Mouse (Mus musculus) ovary, postnatal 14 days (tissue): ENCODE data around the gene Slc16a14.

Experiments used
- DNase-seq: peaks from one replicate; pipeline ENCODE4 v3.0.0; 2022; ENCODE audit warnings: low spot score

The Slc16a14 gene

GRCm38 (mm10) chr1:84866231-84866630 is 68.7 kb downstream of the Slc16a14 start:
- no peak for DNase-seq

GRCm38 (mm10) chr1:84864645-84865044 is 70.3 kb downstream of the Slc16a14 start:
- DNase-seq: no peak

- no peak for DNase-seq
These were observed 73.7 kb downstream of the Slc16a14 start for GRCm38 (mm10) chr1:84861255-84861630.

- no peak for DNase-seq
These were observed 74.3 kb downstream of the Slc16a14 start for GRCm38 (mm10) chr1:84860360-84861254.

GRCm38 (mm10) chr1:84859597-84859996 is 75.3 kb downstream of the Slc16a14 start:
- DNase-seq: no peak
